Mouse (Mus musculus): ENCODE data around the gene Frmpd1. TPM values are rescaled to one million over a fixed set of nuclear protein-coding genes. Genes with fewer than 3 reads are reported as not detected.

Gene Frmpd1
- polyA plus RNA-seq, 1 experiment from 2014 or later: 1.5 TPM

DNA sequence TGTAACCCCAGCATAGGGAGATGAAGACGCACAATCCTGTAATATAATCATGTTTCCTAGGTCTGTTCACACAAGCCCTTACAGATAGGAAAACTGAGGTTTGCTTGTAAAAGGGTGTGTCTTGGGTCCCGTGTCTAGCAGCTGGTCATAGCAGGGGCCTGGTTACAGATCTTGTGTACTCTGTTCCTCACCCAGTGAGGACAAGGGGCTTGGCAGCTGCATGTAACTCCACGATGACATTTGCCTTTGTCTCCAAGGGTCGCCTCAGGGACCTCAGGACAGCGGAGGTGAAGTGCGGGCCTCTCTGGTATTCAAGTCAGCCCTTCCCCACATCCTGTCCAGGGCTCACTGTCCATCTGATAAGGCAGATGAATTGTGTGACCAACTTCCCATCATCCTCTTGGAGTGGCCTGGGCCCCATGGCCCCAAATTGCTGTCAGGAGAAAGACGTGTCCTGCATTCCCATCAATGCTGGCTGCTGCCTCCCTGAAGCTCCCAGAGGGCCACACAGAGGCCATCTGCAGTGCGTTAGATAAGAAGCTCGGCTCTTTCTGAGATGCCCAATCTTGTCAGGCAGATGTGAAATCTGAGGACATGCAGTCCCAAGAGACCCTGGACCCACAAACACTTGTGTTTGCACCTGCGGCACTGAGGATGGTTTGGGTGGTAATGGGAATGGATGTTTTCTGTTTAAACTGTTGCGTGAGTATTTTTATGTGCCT, 27.8 kb downstream of the Frmpd1 start:
- 63% methylated on average over 11 of the region's 11 CpGs for WGBS
- Histone ChIP-seq H3K4me1 (ENCODE audit: control insufficient read depth, insufficient read depth, low read length) (no peaks in the 10 kb centered on the region; the same call in 1 of the 2 replicates), H3K36me3 (ENCODE audit: control insufficient read depth, insufficient read depth, low read length) (no peaks in the 10 kb centered on the region), H3K4me3 (replicated peaks; ENCODE audit: low read depth, low read length) (no peak overlapping the region), H3K9ac (replicated peaks; ENCODE audit: low read length) (no peak overlapping the region), H3K27me3 (ENCODE audit: control insufficient read depth, insufficient read depth, low read length) (no peaks in the 10 kb centered on the region), H3K27ac (replicated peaks; ENCODE audit: low read depth, low read length) (no peak overlapping the region), H3K9me3 (ENCODE audit: control insufficient read depth, low read length) (no peaks in the 10 kb centered on the region), H3K4me2 (ENCODE audit: low read length) (no peak overlapping the region)
- ATAC-seq (ENCODE audit: low FRiP score, low TSS enrichment) (no peak), DNase-seq (peak; percentile 15)

DNA sequence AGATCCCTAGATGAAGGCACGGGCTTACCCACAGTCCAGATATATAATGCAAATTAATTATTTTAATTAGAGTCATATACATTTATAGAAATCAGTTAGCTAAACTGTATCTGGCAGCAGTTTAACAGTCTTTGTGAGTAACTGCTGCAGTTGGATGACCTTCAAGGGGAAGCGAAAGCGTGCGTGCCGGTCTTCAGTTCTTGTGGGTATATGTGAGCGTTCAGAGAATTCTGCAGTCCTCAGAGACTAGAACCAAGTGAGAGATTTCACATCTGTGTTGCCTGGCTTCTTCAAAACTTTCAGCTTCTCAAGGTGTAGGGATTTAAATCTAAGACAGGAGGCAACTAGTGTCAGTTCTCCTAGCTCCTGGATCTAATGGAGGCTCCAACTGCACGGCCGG, 35.3 kb downstream of the Frmpd1 start:
- Histone ChIP-seq H3K9ac (replicated peaks; ENCODE audit: low read length) (no peak overlapping the region), H3K27me3 (ENCODE audit: control insufficient read depth, insufficient read depth, low read length) (no peaks in the 10 kb centered on the region), H3K27ac (replicated peaks; ENCODE audit: low read depth, low read length) (no peak overlapping the region), H3K9me3 (ENCODE audit: control insufficient read depth, low read length) (no peaks in the 10 kb centered on the region), H3K4me2 (ENCODE audit: low read length) (no peak overlapping the region), H3K4me3 (replicated peaks; ENCODE audit: low read depth, low read length) (no peak overlapping the region), H3K4me1 (ENCODE audit: control insufficient read depth, insufficient read depth, low read length) (no peaks in the 10 kb centered on the region), H3K36me3 (ENCODE audit: control insufficient read depth, insufficient read depth, low read length) (no peaks in the 10 kb centered on the region)
- DNase-seq (no peak), ATAC-seq (ENCODE audit: low FRiP score, low TSS enrichment) (no peak)
- WGBS: 90% methylated on average over 8 of the region's 8 CpGs

DNA sequence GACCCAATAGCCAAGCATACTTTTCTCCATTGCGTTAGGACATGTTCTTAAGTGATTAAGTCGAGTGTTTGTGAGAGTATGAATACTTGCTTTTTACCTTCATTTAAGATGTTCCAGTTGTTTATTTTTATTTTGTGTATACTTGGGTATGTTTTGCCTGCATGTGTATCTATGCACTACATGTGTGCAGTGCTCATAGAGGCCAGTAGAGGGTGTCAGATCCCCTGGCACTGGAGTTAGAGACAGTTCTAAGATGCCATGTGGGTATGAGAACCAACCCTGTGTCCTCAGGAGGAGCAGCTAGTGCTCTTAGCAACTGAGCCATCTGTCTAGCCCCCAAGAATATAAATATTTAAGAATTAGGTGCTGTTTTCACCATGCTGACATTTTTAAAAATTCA, 37.7 kb downstream of the Frmpd1 start:
- Histone ChIP-seq H3K27me3 (ENCODE audit: control insufficient read depth, insufficient read depth, low read length) (no peaks in the 10 kb centered on the region), H3K36me3 (ENCODE audit: control insufficient read depth, insufficient read depth, low read length) (no peaks in the 10 kb centered on the region), H3K4me3 (replicated peaks; ENCODE audit: low read depth, low read length) (no peak overlapping the region), H3K4me2 (ENCODE audit: low read length) (no peak overlapping the region), H3K27ac (replicated peaks; ENCODE audit: low read depth, low read length) (no peak overlapping the region), H3K9ac (replicated peaks; ENCODE audit: low read length) (no peak overlapping the region), H3K4me1 (ENCODE audit: control insufficient read depth, insufficient read depth, low read length) (no peaks in the 10 kb centered on the region), H3K9me3 (ENCODE audit: control insufficient read depth, low read length) (no peaks in the 10 kb centered on the region)
- DNase-seq (no peak), ATAC-seq (ENCODE audit: low FRiP score, low TSS enrichment) (no peak)
- WGBS: 93% methylated on average over 2 of the region's 2 CpGs

DNA sequence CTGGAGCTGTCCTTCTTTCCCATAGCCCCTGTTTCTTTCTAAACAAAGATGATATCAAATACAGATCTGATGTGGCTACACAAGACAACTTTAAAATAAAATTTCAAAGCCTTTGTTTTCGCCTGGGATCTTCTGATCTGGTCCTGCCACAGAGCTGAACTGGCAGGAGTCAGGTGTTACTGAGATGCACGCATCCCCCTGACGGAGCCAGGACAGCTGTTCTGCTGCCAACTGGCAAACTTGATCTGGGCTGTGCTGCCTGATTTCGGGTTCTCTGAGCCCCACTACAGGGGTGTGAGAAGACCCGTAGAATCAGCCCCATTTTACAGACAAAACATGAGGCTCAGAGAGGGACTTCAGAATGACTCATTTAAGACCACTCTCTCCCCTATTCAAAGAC, 45.6 kb downstream of the Frmpd1 start:
- ATAC-seq (ENCODE audit: low FRiP score, low TSS enrichment): no peak

DNA sequence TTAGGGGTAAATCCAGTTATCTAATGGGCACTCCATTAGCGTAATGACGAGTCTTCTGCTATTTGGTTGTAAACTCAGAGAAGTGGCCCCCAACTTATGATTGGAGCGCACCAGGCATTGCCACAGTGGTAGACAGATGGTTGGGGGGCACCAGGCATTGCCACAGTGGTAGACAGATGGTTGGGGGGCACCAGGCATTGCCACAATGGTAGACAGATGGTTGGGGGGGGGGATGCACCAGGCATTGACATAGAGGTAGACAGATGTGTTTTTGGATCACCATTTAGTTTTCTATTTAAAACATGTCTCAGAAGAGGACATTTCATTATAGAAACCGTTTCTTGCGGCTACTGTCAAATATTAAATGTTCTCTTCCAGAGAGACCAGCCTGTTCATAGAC, 53.6 kb downstream of the Frmpd1 start:
- Histone ChIP-seq H3K27me3 (ENCODE audit: control insufficient read depth, insufficient read depth, low read length) (no peaks in the 10 kb centered on the region), H3K4me1 (ENCODE audit: control insufficient read depth, insufficient read depth, low read length) (no peaks in the 10 kb centered on the region), H3K9me3 (ENCODE audit: control insufficient read depth, low read length) (no peaks in the 10 kb centered on the region), H3K4me2 (ENCODE audit: low read length) (no peak overlapping the region), H3K9ac (replicated peaks; ENCODE audit: low read length) (no peak overlapping the region), H3K27ac (replicated peaks; ENCODE audit: low read depth, low read length) (no peak overlapping the region), H3K4me3 (replicated peaks; ENCODE audit: low read depth, low read length) (no peak overlapping the region), H3K36me3 (ENCODE audit: control insufficient read depth, insufficient read depth, low read length) (no peaks in the 10 kb centered on the region)
- no peak for ATAC-seq (ENCODE audit: low FRiP score, low TSS enrichment)
- no peak for DNase-seq
- 82% methylated on average over 5 of the region's 5 CpGs for WGBS

More for the DNA sequence above, 45.6 kb downstream of the Frmpd1 start:
- Histone ChIP-seq H3K9ac (replicated peaks; ENCODE audit: low read length) (no peak overlapping the region), H3K4me2 (ENCODE audit: low read length) (no peak overlapping the region), H3K27me3 (ENCODE audit: control insufficient read depth, insufficient read depth, low read length) (no peaks in the 10 kb centered on the region), H3K9me3 (ENCODE audit: control insufficient read depth, low read length) (no peaks in the 10 kb centered on the region), H3K36me3 (ENCODE audit: control insufficient read depth, insufficient read depth, low read length) (no peaks in the 10 kb centered on the region), H3K4me3 (replicated peaks; ENCODE audit: low read depth, low read length) (no peak overlapping the region), H3K27ac (replicated peaks; ENCODE audit: low read depth, low read length) (no peak overlapping the region), H3K4me1 (ENCODE audit: control insufficient read depth, insufficient read depth, low read length) (no peaks in the 10 kb centered on the region)
- 86% methylated on average over 5 of the region's 5 CpGs for WGBS
- no peak for DNase-seq

DNA sequence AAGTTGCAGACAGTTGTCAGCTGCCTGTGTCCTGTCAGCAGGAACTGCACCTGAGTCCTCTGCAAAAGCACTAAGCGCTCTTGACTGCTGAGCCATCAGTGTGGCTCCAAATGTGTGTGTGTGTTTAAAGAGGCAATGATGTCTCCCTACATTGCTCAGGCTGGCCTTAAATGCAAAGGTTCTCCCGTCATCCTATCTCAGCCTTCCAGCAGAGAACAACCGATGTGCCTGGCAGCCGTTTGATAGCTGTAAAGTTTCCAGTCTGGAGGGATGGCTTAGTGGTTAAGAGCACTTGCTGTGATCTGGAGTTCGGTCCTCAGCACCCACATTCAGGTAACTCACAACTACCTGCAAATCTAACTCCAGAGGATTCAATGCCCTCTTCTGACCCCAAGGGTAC, 56.7 kb downstream of the Frmpd1 start:
- no peaks in the 10 kb centered on the region for H3K9me3 ChIP-seq (ENCODE audit: control insufficient read depth, low read length)
- DNase-seq: no peak

DNA sequence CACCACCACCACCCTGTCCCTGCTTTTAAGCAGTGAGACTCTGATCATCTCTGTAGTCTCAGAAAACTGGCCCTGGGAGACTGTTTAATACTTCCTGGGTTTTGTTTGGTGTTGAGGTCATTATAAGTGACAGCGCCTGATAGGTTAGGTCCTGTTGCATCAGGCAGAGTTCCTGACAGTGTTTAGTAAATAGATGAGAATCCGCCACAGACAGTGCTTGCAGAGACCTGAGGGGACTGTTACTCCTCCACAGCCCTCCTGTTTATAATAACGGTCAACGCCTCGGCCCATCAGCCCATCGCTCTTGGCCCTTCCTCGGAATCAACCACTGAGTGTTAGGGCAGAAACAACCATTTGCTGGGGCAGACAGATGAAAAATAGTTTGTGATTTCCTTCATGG, 57.5 kb downstream of the Frmpd1 start:
- Histone ChIP-seq H3K9me3 (ENCODE audit: control insufficient read depth, low read length) (no peaks in the 10 kb centered on the region), H3K36me3 (ENCODE audit: control insufficient read depth, insufficient read depth, low read length) (no peaks in the 10 kb centered on the region), H3K4me1 (ENCODE audit: control insufficient read depth, insufficient read depth, low read length) (no peaks in the 10 kb centered on the region), H3K4me3 (replicated peaks; ENCODE audit: low read depth, low read length) (no peak overlapping the region), H3K9ac (replicated peaks; ENCODE audit: low read length) (no peak overlapping the region), H3K27ac (replicated peaks; ENCODE audit: low read depth, low read length) (no peak overlapping the region), H3K27me3 (ENCODE audit: control insufficient read depth, insufficient read depth, low read length) (no peaks in the 10 kb centered on the region), H3K4me2 (ENCODE audit: low read length) (no peak overlapping the region)
- no peak for ATAC-seq (ENCODE audit: low FRiP score, low TSS enrichment)
- 89% methylated on average over 7 of the region's 7 CpGs for WGBS
- no peak for DNase-seq

More for the DNA sequence above, 56.7 kb downstream of the Frmpd1 start:
- no peaks in the 10 kb centered on the region for H3K36me3 ChIP-seq (ENCODE audit: control insufficient read depth, insufficient read depth, low read length)
- WGBS: 88% methylated on average over 5 of the region's 5 CpGs
- H3K27me3 ChIP-seq (ENCODE audit: control insufficient read depth, insufficient read depth, low read length): no peaks in the 10 kb centered on the region
- no peak overlapping the region for H3K4me3 ChIP-seq (replicated peaks; ENCODE audit: low read depth, low read length)
- H3K4me2 ChIP-seq (ENCODE audit: low read length): no peak overlapping the region
- no peaks in the 10 kb centered on the region for H3K4me1 ChIP-seq (ENCODE audit: control insufficient read depth, insufficient read depth, low read length)
- H3K9ac ChIP-seq (replicated peaks; ENCODE audit: low read length): no peak overlapping the region
- no peak for ATAC-seq (ENCODE audit: low FRiP score, low TSS enrichment)
- no peak overlapping the region for H3K27ac ChIP-seq (replicated peaks; ENCODE audit: low read depth, low read length)

DNA sequence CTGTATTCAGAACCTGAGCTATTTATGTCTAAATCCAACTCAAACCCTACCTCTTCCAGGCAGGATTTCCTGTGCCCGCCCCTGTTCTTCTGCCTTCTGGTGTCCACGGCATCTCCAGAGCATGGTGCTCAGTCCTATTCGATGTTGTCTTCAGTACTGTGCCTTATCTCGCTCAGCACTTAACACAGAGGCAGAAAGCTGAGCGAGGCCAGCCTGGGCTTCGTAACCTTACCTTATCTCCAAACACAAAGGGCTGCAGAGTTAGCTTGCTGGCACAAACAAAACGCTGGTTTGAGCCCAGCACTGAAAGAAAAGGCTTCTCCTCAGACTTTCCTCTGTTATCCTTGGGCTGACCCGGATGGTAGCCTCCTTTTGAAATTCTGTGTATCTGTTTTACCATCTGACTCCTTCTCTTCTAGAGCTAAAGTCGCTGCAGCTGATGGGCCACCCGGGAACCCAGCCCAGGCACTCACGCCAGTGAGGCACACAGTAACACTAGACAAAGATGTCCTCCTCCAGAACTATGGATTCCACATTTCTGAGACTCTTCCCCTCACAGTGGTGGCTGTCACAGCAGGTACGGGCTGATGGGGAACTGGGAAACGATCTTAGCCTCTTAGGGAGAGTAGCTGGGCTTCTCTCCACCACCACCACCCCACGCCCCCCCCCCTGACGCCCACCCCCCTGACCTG, 58.7 kb downstream of the Frmpd1 start:
- H3K27me3 ChIP-seq (ENCODE audit: control insufficient read depth, insufficient read depth, low read length): no peaks in the 10 kb centered on the region
- no peaks in the 10 kb centered on the region for H3K9me3 ChIP-seq (ENCODE audit: control insufficient read depth, low read length)
- no peak overlapping the region for H3K27ac ChIP-seq (replicated peaks; ENCODE audit: low read depth, low read length)
- no peaks in the 10 kb centered on the region for H3K4me1 ChIP-seq (ENCODE audit: control insufficient read depth, insufficient read depth, low read length)
- ATAC-seq (ENCODE audit: low FRiP score, low TSS enrichment) (no peak), DNase-seq (no peak)
- no peaks in the 10 kb centered on the region for H3K36me3 ChIP-seq (ENCODE audit: control insufficient read depth, insufficient read depth, low read length)
- no peak overlapping the region for H3K4me2 ChIP-seq (ENCODE audit: low read length)
- no peak overlapping the region for H3K9ac ChIP-seq (replicated peaks; ENCODE audit: low read length)
- H3K4me3 ChIP-seq (replicated peaks; ENCODE audit: low read depth, low read length): no peak overlapping the region
- WGBS: 66% methylated on average over 15 of the region's 15 CpGs

DNA sequence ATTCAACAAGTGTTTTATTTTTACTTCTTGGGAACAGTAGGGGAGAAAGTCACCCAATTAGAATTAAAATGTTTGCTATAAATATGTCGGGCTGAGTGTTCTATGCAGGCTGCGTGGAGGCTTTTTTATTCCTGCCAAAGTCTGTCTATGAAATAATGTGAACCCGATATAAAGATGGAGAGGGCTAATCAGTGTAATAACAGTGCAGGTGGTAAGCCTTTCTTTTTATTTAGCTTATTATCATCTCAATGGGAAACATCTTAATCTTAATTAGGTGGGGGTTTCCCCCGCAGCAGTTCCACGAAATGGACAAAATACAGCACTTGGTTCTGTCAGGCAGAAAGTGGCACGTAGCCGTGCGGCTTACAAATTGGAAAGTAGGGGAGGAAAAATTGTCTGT, 66.6 kb downstream of the Frmpd1 start:
- no peak for ATAC-seq (ENCODE audit: low FRiP score, low TSS enrichment)
- Histone ChIP-seq H3K4me3 (replicated peaks; ENCODE audit: low read depth, low read length) (no peak overlapping the region), H3K27me3 (ENCODE audit: control insufficient read depth, insufficient read depth, low read length) (no peaks in the 10 kb centered on the region), H3K4me1 (ENCODE audit: control insufficient read depth, insufficient read depth, low read length) (peaks cover 22% of the 10 kb centered on the region), H3K36me3 (ENCODE audit: control insufficient read depth, insufficient read depth, low read length) (no peaks in the 10 kb centered on the region), H3K27ac (replicated peaks; ENCODE audit: low read depth, low read length) (no peak overlapping the region), H3K4me2 (ENCODE audit: low read length) (no peak overlapping the region), H3K9me3 (ENCODE audit: control insufficient read depth, low read length) (no peaks in the 10 kb centered on the region), H3K9ac (replicated peaks; ENCODE audit: low read length) (no peak overlapping the region)
- DNase-seq: no peak
- whole genome bisulfite sequencing: 36% methylated on average over 8 of the region's 8 CpGs
